Mouse (Mus musculus) limb, embryonic 15.5 days (tissue): ENCODE data around the gene Prpf18. TPM values are rescaled to one million over a fixed set of nuclear protein-coding genes. Genes with fewer than 3 reads are reported as not detected.

Experiments
- ATAC-seq: fragments of 200-750 bp; cut with Nextera tagmentation; 2 replicates; pipeline ENCODE4 v1.8.0; 2017; ENCODE audit warnings: low read depth, moderate TSS enrichment; ENCODE audit not compliant: insufficient number of reproducible peaks, low FRiP score, low TSS enrichment
- H3K27ac ChIP-seq: fragments of 300-500 bp; sonication (generic); 2 replicates; pipeline ENCODE4 v1.5.1; 2015; ENCODE audit warnings: moderate library complexity, mild to moderate bottlenecking, inconsistent platforms
- H3K27me3 ChIP-seq: fragments of 300-500 bp; sonication (generic); 2 replicates; pipeline ENCODE4 v1.6.1; 2015; ENCODE audit warnings: inconsistent platforms
- H3K36me3 ChIP-seq: fragments of 300-500 bp; sonication (generic); 2 replicates; pipeline ENCODE4 v1.6.1; 2015; ENCODE audit warnings: inconsistent platforms
- H3K4me1 ChIP-seq: fragments of 300-500 bp; sonication (generic); 2 replicates; pipeline ENCODE4 v1.6.1; 2015; ENCODE audit warnings: inconsistent platforms
- H3K4me2 ChIP-seq: fragments of 300-500 bp; sonication (generic); 2 replicates; pipeline ENCODE4 v1.6.1; 2015; ENCODE audit warnings: mild to moderate bottlenecking, inconsistent platforms
- H3K4me3 ChIP-seq: fragments of 300-500 bp; sonication (generic); 2 replicates; pipeline ENCODE4 v1.5.1; 2015; ENCODE audit warnings: mild to moderate bottlenecking, inconsistent platforms
- H3K9ac ChIP-seq: fragments of 300-500 bp; sonication (generic); 2 replicates; pipeline ENCODE4 v1.6.1; 2015; ENCODE audit warnings: inconsistent platforms
- H3K9me3 ChIP-seq: fragments of 300-500 bp; sonication (generic); 2 replicates; pipeline ENCODE4 v1.6.1; 2016; ENCODE audit warnings: inconsistent platforms
- WGBS: fragments of 180-500 bp; shearing (Covaris S2); methylation state at CpG from one replicate; pipeline ENCODE4 v1.1.7; 2015; 5-methylcytosine and 5-hydroxymethylcytosine counted together
- polyA plus RNA-seq: library from polyadenylated mRNA; unstranded; fragments of >200 nt; fragmentation: Nextera tagmentation; extraction: Ambion mirVana; gene quantifications from 2 replicates; pipeline ENCODE4 v1.2.1, GENCODE M21; 2015

The Prpf18 gene
- polyA plus RNA-seq = 34.1 and 35.1 TPM in 2 replicates

DNA sequence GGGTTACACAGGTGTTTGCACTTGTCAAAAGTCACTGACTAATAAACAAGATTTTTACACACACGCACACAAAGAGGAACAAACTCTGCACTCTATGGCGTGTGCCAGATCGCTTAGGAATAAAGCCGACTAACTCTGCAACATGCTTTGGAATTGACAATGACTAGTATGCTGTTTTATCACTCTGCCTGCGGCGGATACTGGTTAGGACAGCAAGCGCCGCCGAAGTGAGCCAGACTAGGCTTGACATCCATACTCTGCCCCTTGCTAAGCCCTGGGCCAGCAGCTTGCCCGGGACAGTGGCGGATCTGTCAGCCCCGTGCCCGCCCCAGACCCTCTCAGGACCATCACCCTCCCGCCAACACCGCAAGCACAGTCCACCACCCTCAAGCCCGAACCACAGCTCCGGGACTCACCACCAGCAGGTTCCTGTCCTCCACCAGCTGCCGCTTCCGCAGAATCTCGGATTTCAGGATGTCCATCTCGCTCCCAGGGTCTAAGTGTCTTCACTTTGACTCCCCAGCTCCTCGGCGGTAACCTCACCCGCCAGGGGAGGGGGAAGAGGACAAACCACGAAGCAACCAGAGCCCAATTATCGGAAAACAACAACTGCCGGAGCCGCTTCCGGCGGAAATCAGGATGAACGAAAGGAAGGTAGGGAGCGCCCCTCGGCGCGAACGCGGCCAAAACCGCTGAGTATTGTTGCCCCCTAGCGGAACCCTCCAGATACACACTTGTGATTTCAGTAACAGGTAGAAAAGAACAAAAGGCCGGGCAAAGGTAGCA, at the start of gene Prpf18:
TSS of gene Prpf18 (minus strand) at position 614 of the 786 bp plus-strand sequence.
- H3K9me3 ChIP-seq = no peaks in the 10 kb centered on the region
- H3K27ac ChIP-seq = peak within 1 kb of the TSS; percentile 54
- 0 out of 2 replicates have a peak, but pooled peaks have one; percentile 40 for ATAC-seq
- no peaks in the 10 kb centered on the region for H3K27me3 ChIP-seq
- peak within 1 kb of the TSS; percentile 55 for H3K4me2 ChIP-seq
- WGBS = 1% methylated on average over 40 of the region's 40 CpGs
- H3K4me3 ChIP-seq = peak within 1 kb of the TSS; percentile 92
- peaks cover 9% of the 10 kb centered on the region for H3K36me3 ChIP-seq
- peaks cover 13% of the 10 kb centered on the region for H3K4me1 ChIP-seq
- H3K9ac ChIP-seq = peak within 1 kb of the TSS; percentile 78

DNA sequence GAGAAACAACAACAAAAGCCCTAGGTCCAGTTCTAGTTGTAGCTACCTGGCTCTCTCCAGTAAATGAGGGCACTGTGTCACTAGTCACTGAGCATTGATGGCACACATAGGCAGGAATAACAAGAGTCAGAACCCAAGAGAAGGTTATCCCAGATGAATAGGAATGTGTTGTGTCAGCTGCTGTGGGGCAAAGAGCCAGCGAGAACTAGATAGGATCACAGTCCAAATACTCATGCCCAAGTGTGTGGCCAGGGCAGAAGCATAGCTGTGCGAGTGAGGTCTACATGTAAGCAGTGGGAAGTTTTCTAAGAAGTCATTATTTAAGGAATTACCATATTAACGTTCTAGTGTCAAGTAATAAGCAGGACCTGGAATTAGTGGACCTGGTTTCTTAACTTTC, 28.0 kb upstream of the Prpf18 start:
- WGBS = 81% methylated on average over 3 of the region's 3 CpGs

GRCm38 (mm10) chr2:4671636-4672035, 19.7 kb upstream of the Prpf18 start:
- H3K4me2 ChIP-seq = no peak overlapping the region
- H3K36me3 ChIP-seq = no peaks in the 10 kb centered on the region
- no peaks in the 10 kb centered on the region for H3K27me3 ChIP-seq
- 84% methylated on average over 8 of the region's 8 CpGs for WGBS
- no peak overlapping the region for H3K27ac ChIP-seq
- no peak overlapping the region for H3K4me3 ChIP-seq
- H3K9ac ChIP-seq = no peak overlapping the region
- no peaks in the 10 kb centered on the region for H3K4me1 ChIP-seq
- no peak for ATAC-seq
- no peaks in the 10 kb centered on the region for H3K9me3 ChIP-seq

More for the DNA sequence above, 28.0 kb upstream of the Prpf18 start:
- no peak for ATAC-seq
- no peaks in the 10 kb centered on the region for H3K4me1 ChIP-seq
- H3K27ac ChIP-seq = no peak overlapping the region
- H3K9ac ChIP-seq = no peak overlapping the region
- no peaks in the 10 kb centered on the region for H3K36me3 ChIP-seq
- H3K9me3 ChIP-seq = no peaks in the 10 kb centered on the region
- no peak overlapping the region for H3K4me3 ChIP-seq
- H3K27me3 ChIP-seq = no peaks in the 10 kb centered on the region
- H3K4me2 ChIP-seq = no peak overlapping the region

DNA sequence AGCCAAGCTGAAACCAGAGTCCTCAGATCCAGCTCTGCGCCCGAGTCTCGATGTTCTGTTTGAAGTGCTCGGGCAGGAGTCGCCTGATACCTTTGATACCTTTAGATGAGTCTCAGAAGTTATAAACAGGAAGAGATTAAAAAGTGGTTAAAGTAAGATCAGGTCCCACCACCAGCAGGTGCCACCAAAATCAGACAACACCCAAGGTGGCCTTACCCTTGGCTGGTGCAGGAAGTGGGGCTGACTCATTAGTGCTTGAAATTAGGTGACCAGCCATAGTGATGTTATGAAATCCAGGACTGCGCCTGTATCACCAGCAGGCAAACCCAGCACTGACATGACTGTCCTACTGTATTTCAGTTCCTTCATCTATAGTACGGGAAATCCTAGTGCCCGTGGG, 17.8 kb upstream of the Prpf18 start:
- no peak overlapping the region for H3K4me3 ChIP-seq
- H3K36me3 ChIP-seq = no peaks in the 10 kb centered on the region
- H3K9me3 ChIP-seq = no peaks in the 10 kb centered on the region
- no peaks in the 10 kb centered on the region for H3K27me3 ChIP-seq
- no peak for ATAC-seq
- WGBS = 89% methylated on average over 8 of the region's 8 CpGs
- no peak overlapping the region for H3K4me2 ChIP-seq
- H3K27ac ChIP-seq = no peak overlapping the region
- H3K9ac ChIP-seq = no peak overlapping the region
- H3K4me1 ChIP-seq = no peaks in the 10 kb centered on the region

DNA sequence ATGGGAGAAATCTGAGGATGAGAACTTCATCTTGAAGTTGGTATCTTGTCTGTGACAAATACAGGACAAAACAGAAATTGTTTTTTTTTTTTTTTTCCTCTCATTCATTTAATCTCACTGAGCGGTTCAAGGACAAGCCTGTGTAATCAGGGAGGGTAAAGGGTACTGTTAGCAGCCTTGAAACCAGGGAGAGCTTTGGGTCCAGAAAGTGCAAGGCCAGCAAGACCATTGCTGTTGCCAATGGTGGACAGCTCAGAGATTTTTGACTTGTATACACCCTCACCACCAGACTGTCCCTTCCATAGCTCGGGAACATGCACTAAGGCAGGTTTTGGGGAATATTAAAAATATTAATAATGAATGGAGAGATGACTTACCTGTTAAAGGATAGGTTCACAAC, 16.7 kb upstream of the Prpf18 start:
- WGBS = 78% methylated on average over 2 of the region's 2 CpGs
- H3K36me3 ChIP-seq = no peaks in the 10 kb centered on the region
- no peak for ATAC-seq
- H3K27me3 ChIP-seq = no peaks in the 10 kb centered on the region
- H3K9me3 ChIP-seq = no peaks in the 10 kb centered on the region
- H3K4me3 ChIP-seq = no peak overlapping the region
- H3K27ac ChIP-seq = no peak overlapping the region
- H3K4me1 ChIP-seq = no peaks in the 10 kb centered on the region
- H3K9ac ChIP-seq = no peak overlapping the region
- no peak overlapping the region for H3K4me2 ChIP-seq

DNA sequence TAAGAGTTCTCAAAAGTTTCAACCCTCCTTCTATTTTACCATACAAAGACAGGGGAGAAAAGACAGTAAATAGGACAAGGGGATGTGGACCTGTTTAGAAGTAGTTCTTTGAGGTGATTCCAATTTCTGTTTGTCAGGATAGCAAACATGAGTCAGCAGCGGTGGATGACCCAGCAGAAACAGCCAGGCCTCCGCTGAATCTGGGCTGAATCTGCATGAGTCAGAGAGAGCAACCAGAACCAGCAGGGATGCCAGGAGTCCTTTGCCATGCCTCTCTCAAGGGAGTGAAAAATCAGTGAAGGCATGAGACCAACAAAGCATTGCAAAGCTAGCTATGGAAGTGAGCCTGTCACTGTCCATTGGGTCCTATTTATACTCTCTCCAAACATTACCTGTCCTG, 8.8 kb upstream of the Prpf18 start:
- no peaks in the 10 kb centered on the region for H3K27me3 ChIP-seq
- H3K4me3 ChIP-seq = no peak overlapping the region
- H3K36me3 ChIP-seq = no peaks in the 10 kb centered on the region
- no peak overlapping the region for H3K4me2 ChIP-seq
- H3K4me1 ChIP-seq = no peaks in the 10 kb centered on the region
- no peak overlapping the region for H3K27ac ChIP-seq
- no peak overlapping the region for H3K9ac ChIP-seq
- WGBS = 86% methylated on average over 2 of the region's 2 CpGs
- no peaks in the 10 kb centered on the region for H3K9me3 ChIP-seq
- ATAC-seq = no peak

DNA sequence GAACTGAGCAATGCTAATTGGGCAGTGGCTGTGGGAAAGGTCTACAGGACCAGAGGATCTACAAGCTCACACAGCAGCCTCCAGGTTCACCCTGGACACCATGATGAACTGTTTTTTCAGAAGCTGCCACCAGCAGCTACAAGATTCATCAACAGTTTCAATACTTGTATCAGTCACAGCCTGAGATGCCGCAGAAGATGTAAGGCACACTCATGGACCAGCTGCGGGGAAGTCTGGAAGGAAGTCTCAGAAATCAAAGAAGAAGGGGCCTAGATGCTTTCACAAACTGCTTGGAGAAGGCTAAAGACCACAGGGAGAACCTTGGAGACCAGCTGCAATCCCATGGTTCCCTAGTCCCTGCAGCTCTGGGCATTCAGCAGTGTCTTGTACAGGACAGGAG, 2.3 kb downstream of the Prpf18 start:
- Histone ChIP-seq H3K4me2 (no peak overlapping the region), H3K4me1 (peaks cover 13% of the 10 kb centered on the region), H3K27ac (no peak overlapping the region), H3K4me3 (no peak overlapping the region), H3K9me3 (no peaks in the 10 kb centered on the region), H3K36me3 (peaks cover 24% of the 10 kb centered on the region), H3K27me3 (no peaks in the 10 kb centered on the region), H3K9ac (no peak overlapping the region)
- no peak for ATAC-seq
- WGBS = 92% methylated on average over 2 of the region's 2 CpGs

DNA sequence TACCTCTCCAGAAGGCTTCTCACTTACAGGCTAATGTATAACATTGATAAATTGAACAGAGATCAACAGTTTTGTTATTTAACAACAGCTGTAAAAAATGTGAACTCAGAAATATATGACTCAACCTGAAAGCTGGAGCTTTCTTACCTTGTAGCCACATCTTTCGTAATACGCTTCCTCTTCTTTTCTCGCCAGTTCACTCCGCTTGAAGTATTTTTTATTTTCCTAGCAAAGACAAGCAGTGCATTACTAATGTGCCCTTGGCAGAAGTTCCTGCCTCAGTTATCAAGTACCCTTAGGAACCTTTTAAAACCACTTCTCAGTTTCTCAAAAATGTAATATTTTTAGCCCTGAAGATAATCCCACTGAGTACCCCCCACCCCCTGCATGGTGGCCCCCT, 3.8 kb downstream of the Prpf18 start:
- H3K4me1 ChIP-seq = peaks cover 13% of the 10 kb centered on the region
- ATAC-seq = no peak
- H3K9ac ChIP-seq = no peak overlapping the region
- no peak overlapping the region for H3K27ac ChIP-seq
- no peaks in the 10 kb centered on the region for H3K27me3 ChIP-seq
- H3K4me3 ChIP-seq = no peak overlapping the region
- no peak overlapping the region for H3K4me2 ChIP-seq
- H3K36me3 ChIP-seq = peaks cover 34% of the 10 kb centered on the region
- no peaks in the 10 kb centered on the region for H3K9me3 ChIP-seq
- WGBS = 91% methylated on average over 4 of the region's 4 CpGs

GRCm38 (mm10) chr2:4645066-4645465, 6.8 kb downstream of the Prpf18 start:
- H3K36me3 ChIP-seq = peaks cover 53% of the 10 kb centered on the region
- WGBS = 83% methylated on average over 4 of the region's 4 CpGs

GRCm38 (mm10) chr2:4638189-4638588, 13.7 kb downstream of the Prpf18 start:
- H3K9ac ChIP-seq = no peak overlapping the region
- H3K36me3 ChIP-seq = peaks cover 78% of the 10 kb centered on the region
- H3K27ac ChIP-seq = no peak overlapping the region
- ATAC-seq = no peak
- no peak overlapping the region for H3K4me2 ChIP-seq
- WGBS = 86% methylated on average over 3 of the region's 3 CpGs
- H3K9me3 ChIP-seq = no peaks in the 10 kb centered on the region
- no peaks in the 10 kb centered on the region for H3K27me3 ChIP-seq
- H3K4me3 ChIP-seq = no peak overlapping the region
- no peaks in the 10 kb centered on the region for H3K4me1 ChIP-seq

More at GRCm38 (mm10) chr2:4645066-4645465, 6.8 kb downstream of the Prpf18 start:
- Histone ChIP-seq H3K9me3 (no peaks in the 10 kb centered on the region), H3K4me3 (no peak overlapping the region), H3K4me2 (no peak overlapping the region), H3K9ac (no peak overlapping the region), H3K4me1 (peaks cover 4% of the 10 kb centered on the region; the same call in 1 of the 2 replicates), H3K27ac (no peak overlapping the region), H3K27me3 (no peaks in the 10 kb centered on the region)
- ATAC-seq = no peak

DNA sequence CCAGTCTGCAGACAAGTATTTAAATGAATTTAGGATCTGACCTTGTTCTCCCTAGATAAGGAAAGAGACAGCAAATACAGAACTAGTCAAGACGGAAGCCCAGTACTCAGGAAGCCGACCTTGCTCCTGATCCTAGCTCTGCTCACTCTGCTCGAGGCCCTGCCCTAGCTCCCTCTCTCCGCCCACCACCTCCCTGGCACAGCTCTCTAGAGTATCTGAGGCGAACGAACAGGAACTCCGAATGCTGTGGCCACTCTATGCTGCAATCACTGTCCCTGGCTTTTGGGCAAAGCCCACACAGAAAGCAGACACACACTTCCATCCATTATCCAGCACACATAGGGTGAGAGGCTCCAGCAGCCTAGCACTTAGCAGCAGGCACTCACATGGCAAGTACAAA, 15.3 kb downstream of the Prpf18 start:
- no peak for ATAC-seq
- Histone ChIP-seq H3K9me3 (no peaks in the 10 kb centered on the region), H3K27ac (no peak overlapping the region), H3K4me1 (no peaks in the 10 kb centered on the region), H3K36me3 (peaks cover 79% of the 10 kb centered on the region), H3K4me3 (no peak overlapping the region), H3K4me2 (no peak overlapping the region), H3K27me3 (no peaks in the 10 kb centered on the region), H3K9ac (no peak overlapping the region)
- WGBS = 79% methylated on average over 7 of the region's 7 CpGs

GRCm38 (mm10) chr2:4635804-4636203, 16.1 kb downstream of the Prpf18 start:
- H3K27ac ChIP-seq = no peak overlapping the region
- no peaks in the 10 kb centered on the region for H3K9me3 ChIP-seq
- H3K4me2 ChIP-seq = no peak overlapping the region
- no peak overlapping the region for H3K4me3 ChIP-seq
- H3K9ac ChIP-seq = no peak overlapping the region
- no peaks in the 10 kb centered on the region for H3K27me3 ChIP-seq
- ATAC-seq = no peak
- H3K4me1 ChIP-seq = no peaks in the 10 kb centered on the region
- 86% methylated on average over 8 of the region's 8 CpGs for WGBS
- H3K36me3 ChIP-seq = peaks cover 79% of the 10 kb centered on the region
